Mouse (Mus musculus) hindbrain, embryonic 16.5 days (tissue): ENCODE measurements around the gene Sbp. TPM values are rescaled to one million over a fixed set of nuclear protein-coding genes. Genes with fewer than 3 reads are reported as not detected.

Source experiments
- ATAC-seq: fragments of 200-750 bp; cut with Nextera tagmentation; 2 replicates; pipeline ENCODE4 v1.8.0; 2017; ENCODE audit warnings: moderate TSS enrichment, moderate library complexity
- H3K27ac ChIP-seq: fragments of 300-500 bp; sonication (generic); 2 replicates; pipeline ENCODE4 v1.5.1; 2014; ENCODE audit warnings: low read depth, mild to moderate bottlenecking, control low read depth, low read length, moderate library complexity
- H3K27me3 ChIP-seq: fragments of 300-500 bp; sonication (generic); replicated peaks from 2 replicates; pipeline ENCODE4 v1.6.1; 2014; ENCODE audit warnings: low read length; ENCODE audit not compliant: control insufficient read depth, insufficient read depth
- H3K36me3 ChIP-seq: fragments of 300-500 bp; sonication (generic); 2 replicates; pipeline ENCODE4 v1.6.1; 2014; ENCODE audit warnings: mild to moderate bottlenecking, low read length, moderate library complexity, mixed read lengths; ENCODE audit not compliant: control insufficient read depth, insufficient read depth
- H3K4me1 ChIP-seq: fragments of 300-500 bp; sonication (generic); 2 replicates; pipeline ENCODE4 v1.6.1; 2014; ENCODE audit warnings: low read depth, low read length; ENCODE audit not compliant: control insufficient read depth, insufficient read depth
- H3K4me2 ChIP-seq: fragments of 300-500 bp; sonication (generic); 2 replicates; pipeline ENCODE4 v1.6.1; 2014; ENCODE audit warnings: mild to moderate bottlenecking, low read length, control low read depth, moderate library complexity
- H3K4me3 ChIP-seq: fragments of 300-500 bp; sonication (generic); 2 replicates; pipeline ENCODE4 v1.5.1; 2014; ENCODE audit warnings: mild to moderate bottlenecking, low read length, control low read depth, moderate library complexity
- H3K9ac ChIP-seq: fragments of 300-500 bp; sonication (generic); 2 replicates; pipeline ENCODE4 v1.6.1; 2014; ENCODE audit warnings: low read depth, mild to moderate bottlenecking, control low read depth, low read length, moderate library complexity
- H3K9me3 ChIP-seq: fragments of 300-500 bp; sonication (generic); 2 replicates; pipeline ENCODE4 v1.6.1; 2014; ENCODE audit warnings: mild to moderate bottlenecking, low read length, moderate library complexity; ENCODE audit not compliant: control insufficient read depth
- WGBS: fragments of 180-500 bp; shearing (Covaris S2); extraction: QIAGEN DNeasy Blood & Tissue Kit; methylation state at CpG from one replicate; pipeline ENCODE4 v1.1.7; 2014; 5-methylcytosine and 5-hydroxymethylcytosine counted together
- polyA plus RNA-seq: library from polyadenylated mRNA; unstranded; fragments of >200 nt; fragmentation: Nextera tagmentation; extraction: Ambion mirVana; gene quantifications from 2 replicates; pipeline ENCODE4 v1.2.1, GENCODE M21; 2015

Gene Sbp
- polyA plus RNA-seq, 1 experiment from 2014 or later: not detected

DNA sequence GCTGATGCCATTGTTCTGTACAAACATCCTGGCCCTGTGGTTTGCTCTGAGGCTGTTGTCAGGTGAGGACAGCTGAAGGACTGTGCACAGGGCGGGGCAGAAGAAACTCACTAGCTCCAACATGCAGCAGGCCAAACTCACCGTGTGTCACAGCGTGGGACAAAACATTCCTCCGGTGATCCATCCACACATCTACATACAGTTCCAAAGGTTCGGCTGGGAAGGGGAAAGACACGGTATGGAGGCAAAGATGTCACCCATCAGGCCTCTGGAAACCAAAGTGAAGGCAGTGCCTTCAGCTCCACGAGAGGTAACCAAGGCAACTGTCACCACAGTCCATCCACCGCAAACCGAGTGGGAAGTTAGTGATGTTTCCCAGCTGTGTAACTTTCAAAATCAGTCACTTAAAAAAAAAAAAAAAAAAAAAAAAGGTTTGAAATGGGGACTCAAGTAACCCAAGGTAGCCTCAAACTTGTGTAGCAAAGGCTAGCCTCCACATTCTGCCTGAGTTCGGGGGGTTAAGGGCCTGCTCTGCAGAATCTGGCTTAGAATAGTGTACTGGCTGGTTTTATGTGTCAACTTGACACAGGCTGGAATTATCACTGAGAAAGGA is 38.9 kb downstream of the Sbp start, which contains the start of gene Prss30:
TSS of gene Prss30 (minus strand) at position 270 of the 613 bp plus-strand sequence.
- Histone ChIP-seq H3K9me3 (no peaks in the 10 kb centered on the region), H3K9ac (no peak within 1 kb of the TSS), H3K27ac (no peak within 1 kb of the TSS), H3K4me1 (no peaks in the 10 kb centered on the region), H3K27me3 (no peaks in the 10 kb centered on the region), H3K36me3 (no peaks in the 10 kb centered on the region), H3K4me2 (no peak within 1 kb of the TSS), H3K4me3 (no peak within 1 kb of the TSS)
- 74% methylated on average over 10 of the region's 10 CpGs for WGBS
- ATAC-seq: no peak

DNA sequence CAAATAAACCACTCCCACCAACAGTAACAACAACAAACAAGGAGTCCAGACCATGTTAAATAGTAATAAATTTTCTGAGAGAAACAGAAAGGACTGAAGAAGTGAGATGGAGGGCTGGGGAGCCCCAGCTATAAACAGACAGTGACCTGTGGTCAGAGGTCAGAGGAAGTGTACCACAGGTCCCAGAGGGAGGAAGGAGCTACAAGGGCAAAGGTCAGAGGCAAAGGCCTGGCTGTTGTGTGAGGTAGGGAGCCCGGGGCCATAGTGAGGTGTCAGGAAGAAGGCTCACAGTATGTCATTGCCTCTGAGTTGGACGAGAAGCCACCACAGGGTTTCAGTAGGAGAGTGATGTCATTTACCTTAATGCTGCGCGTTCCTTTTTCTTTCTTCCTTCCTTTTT is 41.4 kb downstream of the Sbp start:
- 65% methylated on average over 4 of the region's 4 CpGs for WGBS
- Histone ChIP-seq H3K9me3 (no peaks in the 10 kb centered on the region), H3K9ac (no peak overlapping the region), H3K4me1 (no peaks in the 10 kb centered on the region), H3K27ac (no peak overlapping the region), H3K27me3 (no peaks in the 10 kb centered on the region), H3K36me3 (no peaks in the 10 kb centered on the region), H3K4me2 (no peak overlapping the region), H3K4me3 (no peak overlapping the region)
- no peak for ATAC-seq

DNA sequence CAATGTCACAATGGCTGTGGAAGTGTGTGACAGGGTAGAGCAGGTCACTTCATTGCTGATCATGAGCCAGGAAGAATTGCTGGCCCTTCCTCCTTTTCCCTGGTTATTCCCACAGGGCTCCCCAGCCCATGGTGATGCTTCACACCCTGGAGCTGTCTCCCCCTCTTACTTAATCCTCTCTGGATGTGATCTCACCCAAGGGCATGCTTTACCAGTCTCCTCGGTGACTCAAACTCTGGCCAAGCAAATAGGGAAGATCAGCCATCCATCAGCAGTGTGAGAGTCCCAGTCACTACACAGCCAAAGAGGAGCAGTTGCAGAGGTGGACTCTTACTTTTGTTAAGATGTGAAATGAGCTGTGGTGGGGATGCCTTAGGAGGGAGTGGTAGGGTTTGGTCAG is 43.5 kb downstream of the Sbp start:
- Histone ChIP-seq H3K9me3 (no peaks in the 10 kb centered on the region), H3K4me1 (no peaks in the 10 kb centered on the region), H3K4me2 (no peak overlapping the region), H3K36me3 (no peaks in the 10 kb centered on the region), H3K4me3 (no peak overlapping the region), H3K27ac (no peak overlapping the region), H3K9ac (no peak overlapping the region), H3K27me3 (no peaks in the 10 kb centered on the region)
- 80% methylated on average over 1 of the region's 1 CpGs for WGBS
- ATAC-seq: no peak

DNA sequence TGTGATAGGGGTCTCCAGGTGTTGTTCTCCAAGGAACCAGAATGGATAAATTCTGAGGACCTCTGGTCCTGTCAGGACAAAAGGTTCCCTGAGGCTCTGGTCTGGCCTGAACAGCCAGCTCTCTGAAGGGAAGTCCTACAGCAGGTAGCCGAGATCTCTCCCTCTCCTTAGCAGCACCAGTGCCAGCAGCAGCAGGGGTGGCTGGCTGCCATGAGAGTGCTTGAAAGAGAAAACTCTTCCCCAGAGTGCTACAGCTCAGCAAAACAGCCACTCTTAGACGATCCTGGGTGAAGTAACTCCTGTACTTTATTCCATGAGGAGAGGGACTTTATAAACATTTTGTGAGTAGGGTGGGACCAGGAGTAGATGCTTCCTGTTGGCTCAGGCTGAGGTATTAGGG is 48.3 kb downstream of the Sbp start:
- H3K4me3 ChIP-seq: no peak overlapping the region
- H3K27me3 ChIP-seq: no peaks in the 10 kb centered on the region
- H3K4me2 ChIP-seq: no peak overlapping the region
- peaks cover 7% of the 10 kb centered on the region for H3K4me1 ChIP-seq
- no peak for ATAC-seq
- H3K36me3 ChIP-seq: no peaks in the 10 kb centered on the region
- 35% methylated on average over 2 of the region's 2 CpGs for WGBS
- H3K9ac ChIP-seq: no peak overlapping the region
- no peak overlapping the region for H3K27ac ChIP-seq
- H3K9me3 ChIP-seq: no peaks in the 10 kb centered on the region

DNA sequence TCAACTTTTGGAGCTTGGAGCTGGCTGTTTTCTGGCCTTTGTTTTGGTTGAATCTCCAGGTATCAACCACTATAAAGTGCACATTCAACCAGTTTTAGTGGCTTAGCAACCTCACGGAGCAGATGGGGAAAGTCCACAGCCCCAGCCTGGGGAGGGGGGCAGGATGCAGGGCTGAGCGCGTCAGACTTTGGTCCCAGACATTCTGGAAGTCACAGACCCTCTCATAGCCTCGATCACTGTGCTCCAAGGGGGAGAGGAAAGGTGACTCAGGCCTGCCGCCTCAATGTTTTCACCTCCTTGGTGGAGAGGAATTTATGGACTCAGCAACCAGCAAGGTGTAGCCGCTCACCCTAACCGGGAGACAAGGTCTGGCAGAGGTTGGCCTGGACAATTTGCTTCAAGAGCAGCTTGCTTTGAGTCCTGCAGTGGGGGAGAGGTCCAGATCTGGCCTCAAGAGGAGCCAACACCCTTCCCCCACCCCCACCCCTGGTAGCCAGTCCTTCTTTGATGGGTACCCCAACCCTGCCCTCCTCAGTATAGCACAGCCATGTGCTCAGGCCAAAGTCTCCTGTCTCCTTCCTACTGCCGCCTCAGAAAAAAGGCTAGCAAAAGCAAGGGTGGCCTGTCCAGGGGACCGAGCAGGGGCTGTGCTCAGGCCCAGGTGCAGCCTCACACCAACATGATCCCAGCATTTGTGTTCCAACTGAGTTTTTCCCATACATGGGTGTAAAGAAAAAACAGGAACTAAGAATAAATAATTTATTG is 51.5 kb downstream of the Sbp start:
- peak overlapping the region; percentile 65 for H3K4me2 ChIP-seq
- H3K27ac ChIP-seq: 0 out of 2 replicates have a peak overlapping the region, but pooled peaks have one; percentile 23
- WGBS: 73% methylated on average over 8 of the region's 9 CpGs
- H3K9me3 ChIP-seq: no peaks in the 10 kb centered on the region
- peak; percentile 69 for ATAC-seq
- H3K4me3 ChIP-seq: peak overlapping the region; percentile 36
- H3K27me3 ChIP-seq: no peaks in the 10 kb centered on the region
- no peaks in the 10 kb centered on the region for H3K36me3 ChIP-seq
- H3K9ac ChIP-seq: peak overlapping the region; percentile 43; the same call in 1 of the 2 replicates
- peaks cover 7% of the 10 kb centered on the region for H3K4me1 ChIP-seq

DNA sequence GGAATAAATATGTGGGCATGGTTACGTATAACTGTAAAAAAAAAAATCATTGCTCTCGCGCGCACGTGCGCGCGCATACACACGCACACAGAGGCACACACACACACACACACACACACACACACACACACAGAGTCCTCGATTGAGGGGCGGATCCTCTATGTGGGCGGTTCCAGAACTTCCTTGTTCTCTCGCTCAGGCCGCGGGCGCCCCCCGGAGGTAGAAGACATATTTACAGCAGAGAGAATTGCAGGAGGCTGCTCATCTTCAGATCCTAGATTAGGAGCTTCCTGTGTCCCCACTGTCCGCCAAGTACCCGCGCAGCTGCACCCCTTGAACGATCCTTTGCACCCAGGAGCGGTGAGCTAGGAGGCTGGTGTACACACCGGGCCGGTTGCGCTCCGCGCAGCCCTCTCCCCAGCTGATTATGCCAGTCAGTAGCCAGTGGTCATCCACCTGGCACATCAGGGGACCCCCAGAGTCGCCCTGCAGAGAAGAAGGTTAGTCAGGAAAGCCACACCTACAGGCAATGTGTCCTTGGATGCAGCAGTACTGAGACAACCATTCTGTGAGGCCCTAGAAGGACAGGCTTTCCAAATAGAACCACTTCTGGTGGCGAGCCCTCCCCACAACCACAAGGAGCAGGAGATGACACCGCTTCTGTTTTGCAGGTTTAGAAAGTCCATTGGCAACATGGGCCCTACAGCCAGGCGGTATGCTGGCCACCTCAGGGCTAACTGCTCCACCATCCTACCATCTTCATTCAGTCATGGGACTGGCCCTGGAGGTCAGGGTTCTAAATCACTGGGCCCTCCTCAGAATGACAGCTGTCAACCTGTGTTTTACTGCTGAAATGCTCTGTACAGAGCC is 52.3 kb downstream of the Sbp start:
- H3K4me1 ChIP-seq: peaks cover 7% of the 10 kb centered on the region
- peak overlapping the region; percentile 12; the same call in 1 of the 2 replicates for H3K27ac ChIP-seq
- WGBS: 12% methylated on average over 31 of the region's 31 CpGs

DNA sequence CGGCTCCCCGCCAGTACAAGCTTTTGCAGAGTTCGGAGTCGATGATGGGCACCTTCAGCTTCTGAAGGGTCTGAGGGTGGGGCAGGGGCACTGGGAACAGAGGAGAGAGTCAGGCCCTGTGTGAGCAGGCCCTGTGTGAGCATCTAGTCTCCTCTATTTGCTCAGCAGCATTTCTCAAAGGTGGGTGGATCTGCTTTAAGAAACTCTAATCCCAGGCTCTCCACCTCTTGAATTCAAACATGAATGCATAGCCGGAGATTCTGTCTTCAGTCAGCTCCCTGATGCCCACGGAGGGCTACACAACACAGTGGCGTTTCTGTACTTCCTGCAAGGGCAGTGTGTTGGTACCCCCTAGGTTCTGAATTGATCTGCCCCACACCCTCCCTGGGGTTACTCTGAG is 53.2 kb downstream of the Sbp start:
- H3K4me1 ChIP-seq: peaks cover 7% of the 10 kb centered on the region
- ATAC-seq: no peak
- H3K4me3 ChIP-seq: no peak overlapping the region
- H3K36me3 ChIP-seq: no peaks in the 10 kb centered on the region
- H3K27ac ChIP-seq: no peak overlapping the region
- WGBS: 78% methylated on average over 7 of the region's 7 CpGs
- H3K4me2 ChIP-seq: no peak overlapping the region
- no peak overlapping the region for H3K9ac ChIP-seq
- H3K9me3 ChIP-seq: no peaks in the 10 kb centered on the region
- H3K27me3 ChIP-seq: no peaks in the 10 kb centered on the region

More for the DNA sequence above, 52.3 kb downstream of the Sbp start:
- Histone ChIP-seq H3K9me3 (no peaks in the 10 kb centered on the region), H3K9ac (peak overlapping the region; percentile 74), H3K4me2 (peak overlapping the region; percentile 65), H3K27me3 (no peaks in the 10 kb centered on the region), H3K36me3 (no peaks in the 10 kb centered on the region), H3K4me3 (peak overlapping the region; percentile 36)
- ATAC-seq: peak; percentile 86
